Mouse (Mus musculus): ENCODE measurements around the gene Cbfa2t2.

- TF ChIP-seq POLR2A (IDR thresholded peaks at IDR 0.05; ENCODE audit: borderline replicate concordance, extremely low read depth, low read depth, low read length) (no peak), CTCF (IDR thresholded peaks at IDR 0.05; ENCODE audit: insufficient read depth, low read length) (no peak)
Measured at GRCm38 (mm10) chr2:154401976-154402375, 34.3 kb upstream of the Cbfa2t2 start.

Measured in lung, adult 2 months (tissue).